Mouse (Mus musculus) MEL (cell line): ENCODE measurements around the gene 2810459M11Rik. TPM values are rescaled to one million over a fixed set of nuclear protein-coding genes. Genes with fewer than 3 reads are reported as not detected.

Experiments
- DNase-seq: peaks from one replicate; pipeline ENCODE4 v3.0.0; 2011; ENCODE audit warnings: low read depth, low spot score
- H3K27ac ChIP-seq: 2 replicates; pipeline ENCODE4 v1.5.1; 2012; ENCODE audit warnings: low read depth, mild to moderate bottlenecking, control low read depth, low read length, moderate library complexity; ENCODE audit not compliant: control insufficient read depth
- H3K27me3 ChIP-seq, 2 experiments: fragments of 150-350 bp in 1 of 2; sonication (generic) in 1 of 2; 2 replicates each; pipeline ENCODE4 v1.6.1; 2012; ENCODE audit warnings: low read length in 2 of 2, mild to moderate bottlenecking in 2 of 2, improper control_type of control experiment in 1 of 2, moderate library complexity in 1 of 2; ENCODE audit not compliant: insufficient read depth in 2 of 2, control insufficient read depth in 1 of 2
- H3K36me3 ChIP-seq, 2 experiments: 2 replicates each; pipeline ENCODE4 v1.6.1; 2012 to 2014; ENCODE audit warnings: low read length in 2 of 2, improper control_type of control experiment in 1 of 2, inconsistent platforms in 1 of 2, mild to moderate bottlenecking in 1 of 2; ENCODE audit not compliant: insufficient read depth in 2 of 2, control insufficient read depth in 1 of 2
- H3K4me1 ChIP-seq, 2 experiments: fragments of 150-350 bp in 1 of 2; sonication (generic) in 1 of 2; 2 replicates each; pipeline ENCODE4 v1.6.1; 2012; ENCODE audit warnings: low read length in 2 of 2, improper control_type of control experiment in 1 of 2, mild to moderate bottlenecking in 1 of 2; ENCODE audit not compliant: insufficient read depth in 2 of 2, control insufficient read depth in 1 of 2
- H3K4me3 ChIP-seq, 2 experiments: fragments of 150-350 bp in 1 of 2; sonication (generic) in 1 of 2; 2 replicates each; pipeline ENCODE4 v1.5.1; 2012; ENCODE audit warnings: low read depth in 2 of 2, low read length in 2 of 2, mild to moderate bottlenecking in 2 of 2, moderate library complexity in 2 of 2, control low read depth in 1 of 2, improper control_type of control experiment in 1 of 2; ENCODE audit not compliant: control insufficient read depth in 1 of 2, insufficient read depth in 1 of 2
- H3K79me2 ChIP-seq: 2 replicates; pipeline ENCODE4 v1.6.1; 2012; ENCODE audit warnings: mild to moderate bottlenecking, low read length, moderate library complexity; ENCODE audit not compliant: control insufficient read depth, poor library complexity, insufficient read depth
- H3K9ac ChIP-seq: 2 replicates; pipeline ENCODE4 v1.6.1; 2012; ENCODE audit warnings: low read depth, mild to moderate bottlenecking, control low read depth, low read length, moderate library complexity; ENCODE audit not compliant: control insufficient read depth, poor library complexity, severe bottlenecking
- H3K9me3 ChIP-seq: fragments of 150-350 bp; sonication (generic); replicated peaks from 2 replicates; pipeline ENCODE4 v1.6.1; 2012; ENCODE audit warnings: mild to moderate bottlenecking, low read length, improper control_type of control experiment, moderate library complexity; ENCODE audit not compliant: insufficient read depth
- CHD1 ChIP-seq: IDR thresholded peaks from 2 replicates; pipeline ENCODE4 v1.6.1; 2012; ENCODE audit warnings: low read depth, mild to moderate bottlenecking, inconsistent platforms, low read length, improper control_type of control experiment
- E2F4 ChIP-seq: IDR thresholded peaks from 2 replicates; pipeline ENCODE4 v1.6.1; 2011; ENCODE audit warnings: low read depth, low read length, improper control_type of control experiment, borderline replicate concordance
- EP300 ChIP-seq, 2 experiments: IDR thresholded peaks; 2 replicates each; pipeline ENCODE4 v1.6.1; 2011; ENCODE audit warnings: improper control_type of control experiment in 2 of 2, low read length in 2 of 2, low read depth in 1 of 2, mild to moderate bottlenecking in 1 of 2
- GABPA ChIP-seq: IDR thresholded peaks from 2 replicates; pipeline ENCODE4 v1.6.1; 2012; ENCODE audit warnings: low read depth, mild to moderate bottlenecking, inconsistent platforms, low read length, improper control_type of control experiment, moderate library complexity
- GATA1 ChIP-seq: IDR thresholded peaks from 2 replicates; pipeline ENCODE4 v1.6.1; 2011; ENCODE audit warnings: low read depth, low read length, improper control_type of control experiment
- MAFK ChIP-seq: IDR thresholded peaks from 2 replicates; pipeline ENCODE4 v1.6.1; 2011; ENCODE audit warnings: low read depth, mild to moderate bottlenecking, low read length, improper control_type of control experiment, borderline replicate concordance
- MAZ ChIP-seq: IDR thresholded peaks from 2 replicates; pipeline ENCODE4 v1.6.1; 2012; ENCODE audit warnings: low read depth, mild to moderate bottlenecking, inconsistent platforms, low read length, improper control_type of control experiment
- MXI1 ChIP-seq: IDR thresholded peaks from 2 replicates; pipeline ENCODE4 v1.6.1; 2011; ENCODE audit warnings: mild to moderate bottlenecking, low read depth, low read length, improper control_type of control experiment
- MYB ChIP-seq: IDR thresholded peaks from 2 replicates; pipeline ENCODE4 v1.6.1; 2011; ENCODE audit warnings: mild to moderate bottlenecking, low read depth, low read length, improper control_type of control experiment
- NELFE ChIP-seq: IDR thresholded peaks from 2 replicates; pipeline ENCODE4 v1.6.1; 2011; ENCODE audit warnings: low read depth, low read length, improper control_type of control experiment
- TCF12 ChIP-seq: IDR thresholded peaks from 2 replicates; pipeline ENCODE4 v1.6.1; 2014; ENCODE audit warnings: low read depth, mild to moderate bottlenecking, inconsistent platforms, low read length, improper control_type of control experiment, moderate library complexity
- UBTF ChIP-seq: IDR thresholded peaks from 2 replicates; pipeline ENCODE4 v1.6.1; 2012; ENCODE audit warnings: low read depth, mild to moderate bottlenecking, inconsistent platforms, low read length, improper control_type of control experiment, moderate library complexity, borderline replicate concordance; ENCODE audit not compliant: insufficient read depth
- USF1 ChIP-seq: IDR thresholded peaks from 2 replicates; pipeline ENCODE4 v1.6.1; 2014; ENCODE audit warnings: low read depth, mild to moderate bottlenecking, inconsistent platforms, low read length, improper control_type of control experiment, moderate library complexity
- ZMIZ1 ChIP-seq: IDR thresholded peaks from 2 replicates; pipeline ENCODE4 v1.6.1; 2012; ENCODE audit warnings: low read depth, mild to moderate bottlenecking, inconsistent platforms, low read length, improper control_type of control experiment, moderate library complexity
- ZNF384 ChIP-seq: IDR thresholded peaks from 2 replicates; pipeline ENCODE4 v1.6.1; 2012; ENCODE audit warnings: low read depth, mild to moderate bottlenecking, inconsistent platforms, low read length, improper control_type of control experiment
- polyA plus RNA-seq, 2 experiments: library from polyadenylated mRNA; stranded (reverse) in 1 of 2; unstranded in 1 of 2; fragments of >175 nt in 1 of 2; fragments of >200 nt in 1 of 2; gene quantifications; 2 replicates each; pipeline versions ENCODE4 v1.2.1 to v1.2.4; 2012; ENCODE audit warnings: low replicate concordance in 2 of 2, low read depth in 1 of 2; ENCODE audit not compliant: insufficient read length in 2 of 2, insufficient read depth in 1 of 2, missing spikeins in 1 of 2
- total RNA-seq: library from RNA; depleted of rRNA; stranded (reverse); fragments of 300-350 nt; gene quantifications from 2 replicates; pipeline ENCODE4 v1.2.3, GENCODE M21; 2012

2810459M11Rik gene
- total and polyA plus RNA-seq, 3 experiments: not detected

DNA sequence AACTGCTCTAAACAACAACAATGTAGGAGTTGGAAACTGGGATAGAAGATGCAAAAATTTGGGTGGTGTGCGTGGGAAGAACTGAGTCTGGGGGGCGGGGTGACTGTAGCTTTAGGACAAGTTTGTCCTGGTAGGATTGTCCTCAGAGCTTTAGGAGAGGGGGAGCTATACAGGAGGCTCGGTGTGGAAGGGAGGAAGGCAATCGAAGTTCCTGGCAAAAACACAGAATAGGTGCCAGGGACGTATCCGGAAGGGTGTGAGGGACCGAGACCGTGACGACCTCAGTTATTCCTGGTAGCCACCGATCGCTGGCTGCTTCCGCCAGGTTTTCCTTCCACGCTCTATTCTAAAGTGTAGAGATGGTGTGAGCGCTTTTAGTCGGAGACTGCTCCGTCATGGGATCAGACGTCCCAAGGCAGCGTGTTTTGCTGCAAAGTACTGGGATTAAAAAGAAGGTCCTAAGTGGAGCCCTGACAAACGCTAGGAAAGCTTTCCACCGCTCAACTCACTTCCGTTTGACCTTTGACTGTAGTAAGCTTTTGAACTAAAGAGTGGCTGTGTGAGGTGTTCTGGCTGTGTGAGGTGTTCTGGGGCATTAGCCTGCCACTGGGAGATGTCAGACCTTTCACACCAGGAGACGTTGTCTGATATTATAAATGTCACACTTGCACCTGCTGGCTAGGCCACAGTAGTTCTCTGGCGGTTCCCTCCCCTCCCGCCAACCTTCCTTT is 1.3 kb downstream of the 2810459M11Rik start:
- H3K36me3 ChIP-seq: no peaks in the 10 kb centered on the region
- DNase-seq: no peak
- TF ChIP-seq CHD1 (no peak), EP300 (IDR thresholded peaks at IDR 0.05; ENCODE audit: low read depth in 1 of 2, low read length in 2 of 2) (no peak), TCF12 (no peak), NELFE (no peak)
- TF ChIP-seq, all 39 proteins: peak for 0
- Histone ChIP-seq H3K79me2 (no peaks in the 10 kb centered on the region), H3K4me3 (no peak overlapping the region), H3K9ac (no peak overlapping the region), H3K27ac (no peak overlapping the region), H3K9me3 (no peaks in the 10 kb centered on the region), H3K4me1 (peaks cover 0 to 2% of the 10 kb centered on the region in 2 experiments; a peak in 1 of 4 replicates), H3K27me3 (peaks cover 0 to 9% of the 10 kb centered on the region in 2 experiments; a peak in 3 of 4 replicates)

DNA sequence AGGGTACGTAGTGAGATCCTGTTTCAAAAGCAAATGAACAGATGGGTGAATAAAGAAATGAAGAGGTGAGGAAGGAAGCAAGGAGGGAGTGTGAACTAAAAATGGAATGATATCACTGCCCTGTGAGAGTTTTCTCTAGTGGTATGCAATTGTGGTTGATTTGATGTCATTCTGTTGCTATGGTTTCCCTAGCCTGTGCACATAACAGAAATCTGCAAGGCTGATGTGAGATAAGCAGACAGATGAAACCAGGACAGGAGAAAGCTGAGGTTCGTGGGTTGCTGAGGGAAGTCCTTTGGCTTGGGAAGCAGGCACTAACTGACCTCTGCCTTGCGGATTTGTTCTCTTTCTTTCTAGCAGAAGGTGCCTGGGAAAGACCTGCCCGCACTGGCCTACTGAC is 2.6 kb downstream of the 2810459M11Rik start:
- H3K79me2 ChIP-seq: no peaks in the 10 kb centered on the region
- no peak overlapping the region for H3K4me3 ChIP-seq
- peaks cover 0 to 2% of the 10 kb centered on the region in 2 experiments; a peak in 1 of 4 replicates for H3K4me1 ChIP-seq
- no peak overlapping the region for H3K9ac ChIP-seq
- no peaks in the 10 kb centered on the region for H3K36me3 ChIP-seq
- H3K27me3 ChIP-seq: peaks cover 0 to 9% of the 10 kb centered on the region in 2 experiments; a peak in 3 of 4 replicates
- peak; percentile 14 for DNase-seq
- TF ChIP-seq ZNF384: no peak
- no peak for TF ChIP-seq MAFK
- TF ChIP-seq MAZ: no peak
- no peak for TF ChIP-seq MYB
- TF ChIP-seq USF1: no peak
- TF ChIP-seq MXI1: no peak
- TF ChIP-seq UBTF: no peak
- no peak for TF ChIP-seq GABPA
- no peak for TF ChIP-seq E2F4
- TF ChIP-seq GATA1: no peak
- TF ChIP-seq ZMIZ1: no peak
- no peaks in the 10 kb centered on the region for H3K9me3 ChIP-seq
- H3K27ac ChIP-seq: no peak overlapping the region
